ENCODE assay signal across 2 mouse cellular contexts in the genomic region with DNA sequence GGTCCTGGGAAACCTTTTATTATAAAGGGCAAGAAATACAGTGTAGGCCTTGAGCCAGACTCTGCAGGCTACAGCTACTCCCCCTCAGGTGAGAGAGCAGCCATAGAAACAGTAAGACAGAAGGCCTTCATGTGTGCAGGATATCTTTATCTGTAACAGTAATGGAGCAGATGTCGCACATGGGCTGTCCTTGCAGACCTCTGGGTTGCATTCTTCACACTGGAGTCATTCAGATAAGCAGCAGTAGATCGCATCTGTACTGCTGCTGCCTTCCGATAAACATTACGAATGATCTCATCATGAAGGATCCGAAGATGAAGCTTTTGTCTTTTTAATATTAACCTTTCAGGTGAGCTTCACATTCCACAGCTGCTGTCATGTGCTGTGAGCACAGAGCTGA.
TF ChIP-seq lines count a peak whose summit lies in the region.

No protein-coding gene starts in this region.

TF ChIP-seq in CH12.LX, 34 proteins besides CTCF, POLR2A, EP300 and RAD21:
- TF ChIP-seq ETS1 (conservative IDR thresholded peaks at IDR 0.05; ENCODE audit: low read depth, low read length) (no peak), UBTF (IDR thresholded peaks at IDR 0.05; ENCODE audit: low read depth, low read length) (no peak), USF2 (conservative IDR thresholded peaks at IDR 0.05; ENCODE audit: low read depth, low read length) (no peak), JUND (conservative IDR thresholded peaks at IDR 0.05; ENCODE audit: low read depth, low read length) (no peak), USF1 (IDR thresholded peaks at IDR 0.05; ENCODE audit: low read depth, low read length) (no peak), ZMIZ1 (IDR thresholded peaks at IDR 0.05; ENCODE audit: low read depth, low read length) (no peak), PAX5 (IDR thresholded peaks at IDR 0.05; ENCODE audit: low read length) (no peak)

TF ChIP-seq in MEL, 35 proteins besides CTCF, POLR2A, EP300 and RAD21:
- TF ChIP-seq USF2 (IDR thresholded peaks at IDR 0.05; ENCODE audit: borderline replicate concordance in 1 of 2, insufficient read depth in 1 of 2, low read depth in 1 of 2, low read length in 2 of 2) (no peak), MAFK (IDR thresholded peaks at IDR 0.05; ENCODE audit: borderline replicate concordance, low read depth, low read length) (peak; percentile 26; the same call in 1 of the 2 replicates), TCF12 (IDR thresholded peaks at IDR 0.05; ENCODE audit: low read depth, low read length) (peak; percentile 98), KAT2A (conservative IDR thresholded peaks at IDR 0.05; ENCODE audit: low read depth, low read length) (0 out of 2 replicates have a peak, but pooled peaks have one; percentile 27), CHD1 (IDR thresholded peaks at IDR 0.05; ENCODE audit: low read depth, low read length) (no peak), TBP (IDR thresholded peaks at IDR 0.05; ENCODE audit: low read depth, low read length) (no peak), BHLHE40 (IDR thresholded peaks at IDR 0.05; ENCODE audit: borderline replicate concordance, low read depth, low read length) (peak; percentile 66; the same call in 1 of the 2 replicates), TAL1 (IDR thresholded peaks at IDR 0.05; ENCODE audit: low read length) (peak; percentile 84), MAX (IDR thresholded peaks at IDR 0.05; ENCODE audit: low read length) (peak; percentile 66), RCOR1 (IDR thresholded peaks at IDR 0.05; ENCODE audit: low read depth, low read length) (peak; percentile 69), GABPA (IDR thresholded peaks at IDR 0.05; ENCODE audit: low read depth, low read length) (no peak), NELFE (IDR thresholded peaks at IDR 0.05; ENCODE audit: low read depth, low read length) (no peak), ELF1 (IDR thresholded peaks at IDR 0.05; ENCODE audit: low read depth, low read length) (no peak), POLR2AphosphoS5 (IDR thresholded peaks at IDR 0.05; ENCODE audit: borderline replicate concordance, low read depth, low read length) (no peak), MYB (IDR thresholded peaks at IDR 0.05; ENCODE audit: low read depth, low read length) (0 out of 2 replicates have a peak, but pooled peaks have one; percentile 31), MXI1 (IDR thresholded peaks at IDR 0.05; ENCODE audit: low read depth, low read length) (peak; percentile 66; the same call in 1 of the 2 replicates), ZMIZ1 (IDR thresholded peaks at IDR 0.05; ENCODE audit: low read depth, low read length) (no peak), MYC (IDR thresholded peaks at IDR 0.05; ENCODE audit: low read depth, low read length) (peak; percentile 77), NRF1 (IDR thresholded peaks at IDR 0.05; ENCODE audit: insufficient read depth, low read depth, low read length, poor library complexity, severe bottlenecking) (no peak; the same call in 1 of the 2 replicates), UBTF (IDR thresholded peaks at IDR 0.05; ENCODE audit: borderline replicate concordance, insufficient read depth, low read depth, low read length) (no peak), MEF2A (IDR thresholded peaks at IDR 0.05; ENCODE audit: extremely low read depth, insufficient replicate concordance, low read depth, low read length, poor library complexity, severe bottlenecking) (peak; percentile 40; the same call in 1 of the 2 replicates), JUND (IDR thresholded peaks at IDR 0.05; ENCODE audit: low read depth, low read length) (no peak), ETS1 (IDR thresholded peaks at IDR 0.05; ENCODE audit: low read depth, low read length) (peak; percentile 94), MAZ (IDR thresholded peaks at IDR 0.05; ENCODE audit: low read depth, low read length) (no peak), CHD2 (IDR thresholded peaks at IDR 0.05; ENCODE audit: low read length) (no peak), HCFC1 (IDR thresholded peaks at IDR 0.05; ENCODE audit: low read depth, low read length) (no peak), E2F4 (IDR thresholded peaks at IDR 0.05; ENCODE audit: borderline replicate concordance, low read depth, low read length) (no peak), SIN3A (IDR thresholded peaks at IDR 0.05; ENCODE audit: low read length) (peak; percentile 70), GATA1 (IDR thresholded peaks at IDR 0.05; ENCODE audit: low read depth, low read length) (peak; percentile 96), ZC3H11A (IDR thresholded peaks at IDR 0.05; ENCODE audit: low read depth, low read length) (no peak), SMC3 (IDR thresholded peaks at IDR 0.05; ENCODE audit: low read depth, low read length) (no peak), ZKSCAN1 (IDR thresholded peaks at IDR 0.05; ENCODE audit: low read depth, low read length) (no peak), USF1 (IDR thresholded peaks at IDR 0.05; ENCODE audit: low read depth, low read length) (no peak), POLR2AphosphoS2 (IDR thresholded peaks at IDR 0.05; ENCODE audit: low read length) (no peak), ZNF384 (IDR thresholded peaks at IDR 0.05; ENCODE audit: low read depth, low read length) (no peak)
